38 mouse cellular contexts compared by ENCODE assay signal in genomic region chr14:51060761-51061160, GRCm38 (mm10). TPM values are rescaled to one million over a fixed set of nuclear protein-coding genes. Genes with fewer than 3 reads are reported as not detected.
"Had no signal": no experiment of that assay in that cellular context is flagged by ENCODE, and none has a peak within 500 bp of the region (broad histone marks: within the 10 kb centered on the region; RNA-seq: fewer than 3 reads in every experiment).

No protein-coding gene starts in this region.

- H3K4me1 ChIP-seq: embryonic facial prominence, embryonic 12.5 days; embryonic facial prominence, embryonic 13.5 days; forebrain, embryonic 13.5 days had no signal

- H3K27ac ChIP-seq: embryonic facial prominence, embryonic 10.5 days; embryonic facial prominence, embryonic 12.5 days; embryonic facial prominence, embryonic 13.5 days; embryonic facial prominence, embryonic 15.5 days; forebrain, embryonic 10.5 days; forebrain, embryonic 12.5 days; forebrain, embryonic 13.5 days; forebrain, embryonic 15.5 days; gastrocnemius, adult 2 months; heart, adult 2 months had no signal

- H3K4me3 ChIP-seq: embryonic facial prominence, embryonic 10.5 days; embryonic facial prominence, embryonic 12.5 days; embryonic facial prominence, embryonic 13.5 days; embryonic facial prominence, embryonic 15.5 days; erythroblast, embryonic 14.5 days; forebrain, embryonic 10.5 days; forebrain, embryonic 12.5 days; forebrain, embryonic 13.5 days; forebrain, embryonic 15.5 days; gastrocnemius, adult 2 months; heart, adult 2 months had no signal

- H3K4me2 ChIP-seq: embryonic facial prominence, embryonic 12.5 days; embryonic facial prominence, embryonic 13.5 days; embryonic facial prominence, embryonic 15.5 days; forebrain, embryonic 12.5 days; forebrain, embryonic 13.5 days; forebrain, embryonic 15.5 days had no signal

- H3K36me3 ChIP-seq: embryonic facial prominence, embryonic 10.5 days; embryonic facial prominence, embryonic 12.5 days; embryonic facial prominence, embryonic 13.5 days; embryonic facial prominence, embryonic 15.5 days; forebrain, embryonic 10.5 days; forebrain, embryonic 12.5 days; forebrain, embryonic 15.5 days had no signal

- H3K27me3 ChIP-seq: embryonic facial prominence, embryonic 12.5 days; embryonic facial prominence, embryonic 13.5 days; embryonic facial prominence, embryonic 15.5 days; forebrain, embryonic 15.5 days had no signal

- H3K9ac ChIP-seq: embryonic facial prominence, embryonic 12.5 days; embryonic facial prominence, embryonic 13.5 days; embryonic facial prominence, embryonic 15.5 days; forebrain, embryonic 12.5 days; forebrain, embryonic 13.5 days; forebrain, embryonic 15.5 days; forebrain, postnatal 0 days had no signal

- H3K9me3 ChIP-seq: embryonic facial prominence, embryonic 10.5 days; embryonic facial prominence, embryonic 12.5 days; embryonic facial prominence, embryonic 13.5 days; embryonic facial prominence, embryonic 15.5 days; forebrain, embryonic 10.5 days; forebrain, embryonic 12.5 days; forebrain, embryonic 13.5 days; forebrain, embryonic 15.5 days had no signal

- ATAC-seq: forebrain, embryonic 13.5 days; forebrain, embryonic 14.5 days; forebrain, embryonic 15.5 days; forebrain, embryonic 16.5 days; forebrain, postnatal 0 days had no signal

- DNase-seq: cerebellum, adult 2 months; cerebellum, adult 8-10 months; cerebellum, adult 9-10 months; cerebellum, adult 9-11 months; cerebellum, postnatal 10 days; cerebellum, postnatal 14 days; cerebellum, postnatal 25 days; cerebellum, postnatal 36 days; embryo, embryonic 11 days; forebrain, postnatal 0 days; gastrocnemius, adult 2 months; gastrocnemius, postnatal 10 days; gastrocnemius, postnatal 14 days; gastrocnemius, postnatal 25 days; gastrocnemius, postnatal 36 days; heart, adult 18-20 months; heart, adult 2 months had no signal

RNA-seq across cellular contexts. Expression of gene Rnase12, which starts 3.3 kb away (rescaled TPM):
- total RNA-seq: common myeloid progenitor, adult 5-6 weeks; forebrain, postnatal 0 days; gastrocnemius, adult 18-20 months; gastrocnemius, adult 2 months; gastrocnemius, adult 8-10 months; gastrocnemius, postnatal 10 days; gastrocnemius, postnatal 14 days; gastrocnemius, postnatal 25 days; gastrocnemius, postnatal 36 days; gastrocnemius, postnatal 4 days; heart, adult 18-20 months; heart, adult 2 months had no signal
- polyA plus RNA-seq: cerebellum, adult 2 months; cortical plate, adult 2 months; embryonic facial prominence, embryonic 10.5 days; embryonic facial prominence, embryonic 11.5 days; embryonic facial prominence, embryonic 12.5 days; embryonic facial prominence, embryonic 13.5 days; erythroblast, embryonic 14.5 days; forebrain, embryonic 10.5 days; forebrain, embryonic 11.5 days; forebrain, embryonic 12.5 days; forebrain, embryonic 13.5 days; forebrain, embryonic 14.5 days; forebrain, embryonic 15.5 days; forebrain, embryonic 16.5 days; forebrain, postnatal 0 days; heart, adult 2 months had no signal

RNA-seq across cellular contexts. Expression of gene Rnase11, which starts 10.8 kb away (rescaled TPM):
- total RNA-seq: common myeloid progenitor, adult 5-6 weeks; forebrain, postnatal 0 days; gastrocnemius, adult 18-20 months; gastrocnemius, adult 2 months; gastrocnemius, adult 8-10 months; gastrocnemius, postnatal 10 days; gastrocnemius, postnatal 14 days; gastrocnemius, postnatal 25 days; gastrocnemius, postnatal 36 days; gastrocnemius, postnatal 4 days; granulocyte monocyte progenitor cell, adult 5-6 weeks; heart, adult 18-20 months; heart, adult 2 months had no signal
- polyA plus RNA-seq: cerebellum, adult 2 months; cortical plate, adult 2 months; embryonic facial prominence, embryonic 10.5 days; embryonic facial prominence, embryonic 11.5 days; embryonic facial prominence, embryonic 12.5 days; embryonic facial prominence, embryonic 13.5 days; embryonic facial prominence, embryonic 14.5 days; embryonic facial prominence, embryonic 15.5 days; erythroblast, embryonic 14.5 days; forebrain, embryonic 10.5 days; forebrain, embryonic 11.5 days; forebrain, embryonic 12.5 days; forebrain, embryonic 13.5 days; forebrain, embryonic 14.5 days; forebrain, embryonic 15.5 days; forebrain, embryonic 16.5 days; forebrain, postnatal 0 days; frontal cortex, adult 2 months; heart, adult 2 months had no signal

RNA-seq across cellular contexts. Expression of gene Olfr750, which starts 13.5 kb away (rescaled TPM):
- total RNA-seq: common myeloid progenitor, adult 5-6 weeks; forebrain, postnatal 0 days; gastrocnemius, adult 18-20 months; gastrocnemius, adult 2 months; gastrocnemius, adult 8-10 months; gastrocnemius, postnatal 10 days; gastrocnemius, postnatal 14 days; gastrocnemius, postnatal 25 days; gastrocnemius, postnatal 36 days; gastrocnemius, postnatal 4 days; granulocyte monocyte progenitor cell, adult 5-6 weeks; heart, adult 18-20 months; heart, adult 2 months had no signal
- polyA plus RNA-seq: cerebellum, adult 2 months; cortical plate, adult 2 months; embryonic facial prominence, embryonic 10.5 days; embryonic facial prominence, embryonic 11.5 days; embryonic facial prominence, embryonic 12.5 days; embryonic facial prominence, embryonic 13.5 days; embryonic facial prominence, embryonic 14.5 days; embryonic facial prominence, embryonic 15.5 days; erythroblast, embryonic 14.5 days; forebrain, embryonic 10.5 days; forebrain, embryonic 11.5 days; forebrain, embryonic 12.5 days; forebrain, embryonic 13.5 days; forebrain, embryonic 14.5 days; forebrain, embryonic 15.5 days; frontal cortex, adult 2 months; heart, adult 2 months had no signal

RNA-seq across cellular contexts. Expression of gene Rnase9, which starts 19.1 kb away (rescaled TPM):
- total RNA-seq: common myeloid progenitor, adult 5-6 weeks; forebrain, postnatal 0 days; gastrocnemius, adult 18-20 months; gastrocnemius, adult 2 months; gastrocnemius, adult 8-10 months; gastrocnemius, postnatal 10 days; gastrocnemius, postnatal 14 days; gastrocnemius, postnatal 25 days; gastrocnemius, postnatal 36 days; gastrocnemius, postnatal 4 days; granulocyte monocyte progenitor cell, adult 5-6 weeks; heart, adult 18-20 months; heart, adult 2 months had no signal
- polyA plus RNA-seq: cerebellum, adult 2 months; embryonic facial prominence, embryonic 10.5 days; embryonic facial prominence, embryonic 11.5 days; embryonic facial prominence, embryonic 12.5 days; embryonic facial prominence, embryonic 13.5 days; embryonic facial prominence, embryonic 14.5 days; embryonic facial prominence, embryonic 15.5 days; erythroblast, embryonic 14.5 days; forebrain, embryonic 10.5 days; forebrain, embryonic 11.5 days; forebrain, embryonic 12.5 days; forebrain, embryonic 13.5 days; forebrain, embryonic 14.5 days; forebrain, embryonic 15.5 days; forebrain, embryonic 16.5 days; forebrain, postnatal 0 days; frontal cortex, adult 2 months; heart, adult 2 months had no signal
